Mouse (Mus musculus): ENCODE data around the gene Nfs1.
A peak's percentile ranks its signal among the peaks of the same experiment; 100 is the strongest.

DNA sequence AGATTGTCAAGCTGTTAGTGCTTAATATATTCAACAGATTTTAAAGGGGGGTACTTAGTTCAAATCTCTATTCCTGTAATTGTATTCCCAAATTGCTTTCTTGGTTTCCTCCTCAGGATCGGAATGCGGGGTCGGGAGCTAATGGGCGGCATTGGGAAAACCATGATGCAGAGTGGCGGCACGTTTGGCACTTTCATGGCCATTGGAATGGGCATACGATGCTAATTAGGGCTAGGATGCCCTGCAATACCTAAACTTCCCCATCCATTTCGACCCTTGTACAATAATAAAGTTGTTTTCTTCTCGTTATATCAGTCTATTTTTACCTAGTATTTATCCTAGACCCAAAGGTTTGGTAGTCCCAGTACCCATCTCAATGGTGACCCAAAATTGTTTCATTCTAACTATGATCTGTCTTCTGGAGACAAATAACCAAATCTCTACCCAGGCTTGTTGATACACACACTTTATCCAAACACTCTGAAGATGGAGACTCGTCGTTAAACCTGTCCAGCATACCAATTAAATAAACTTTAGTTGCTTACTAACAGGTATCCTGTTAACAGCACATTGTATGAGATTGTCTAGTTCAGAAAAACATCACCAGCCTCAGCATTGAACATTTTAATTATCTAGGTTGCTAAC lies 1.6 kb upstream of the Nfs1 start:
- TF ChIP-seq SMC3 (IDR thresholded peaks at IDR 0.05; ENCODE audit: low read depth, low read length) (no peak; the same call in 1 of the 2 replicates), CTCF (IDR thresholded peaks at IDR 0.05 in 2 of 3, conservative IDR thresholded peaks at IDR 0.05 in 1 of 3; ENCODE audit: control insufficient read depth in 1 of 3, insufficient read depth in 1 of 3, low read depth in 2 of 3, low read length in 3 of 3, poor library complexity in 1 of 3, severe bottlenecking in 1 of 3) (no peak), MXI1 (IDR thresholded peaks at IDR 0.05; ENCODE audit: low read depth, low read length) (0 out of 2 replicates have a peak, but pooled peaks have one; percentile 38), EP300 (IDR thresholded peaks at IDR 0.05; ENCODE audit: low read depth in 1 of 2, low read length in 2 of 2) (no peak), POLR2AphosphoS5 (IDR thresholded peaks at IDR 0.05; ENCODE audit: borderline replicate concordance, low read depth, low read length) (no peak), POLR2A (IDR thresholded peaks at IDR 0.05; ENCODE audit: control insufficient read depth in 1 of 2, insufficient read depth in 1 of 2, low read depth in 1 of 2, low read length in 2 of 2, poor library complexity in 1 of 2) (no peak; a peak in 1 of 4 replicates), USF1 (IDR thresholded peaks at IDR 0.05; ENCODE audit: low read depth, low read length) (no peak), KAT2A (conservative IDR thresholded peaks at IDR 0.05; ENCODE audit: low read depth, low read length) (no peak), GATA1 (IDR thresholded peaks at IDR 0.05; ENCODE audit: low read depth, low read length) (no peak), ELF1 (IDR thresholded peaks at IDR 0.05; ENCODE audit: low read depth, low read length) (no peak), MYC (IDR thresholded peaks at IDR 0.05; ENCODE audit: low read depth, low read length) (no peak), MAFK (IDR thresholded peaks at IDR 0.05; ENCODE audit: borderline replicate concordance, low read depth, low read length) (no peak), USF2 (IDR thresholded peaks at IDR 0.05; ENCODE audit: borderline replicate concordance in 1 of 2, insufficient read depth in 1 of 2, low read depth in 1 of 2, low read length in 2 of 2) (no peak), MAX (IDR thresholded peaks at IDR 0.05; ENCODE audit: low read length) (no peak)

All from MEL (cell line).